Comparison of ENCODE assay signal across 8 mouse cellular contexts in genomic region chr7:132507361-132507760, GRCm38 (mm10).
DNase-seq lines count a peak whose midpoint lies in the region; ATAC-seq and TF ChIP-seq lines count a peak whose summit lies in the region.

No protein-coding gene starts in this region.

- peak; percentile 49 for TF ChIP-seq CTCF in heart, adult 2 months (IDR thresholded peaks at IDR 0.05)
- peak; percentile 35 for TF ChIP-seq CTCF in cortical plate, adult 2 months (IDR thresholded peaks at IDR 0.05; ENCODE audit: extremely low read depth, insufficient read depth, low read length)
- TF ChIP-seq CTCF in spleen, adult 2 months (IDR thresholded peaks at IDR 0.05; ENCODE audit: extremely low read depth, insufficient read depth, insufficient read length, insufficient replicate concordance) = peak; percentile 30; the same call in 1 of the 2 replicates

- no peak for ATAC-seq in frontal cortex, adult (ENCODE audit: low TSS enrichment)

- H3K27me3 ChIP-seq in heart, adult 2 months (ENCODE audit: control insufficient read depth, insufficient read depth, low read length) = no peaks in the 10 kb centered on the region
- 0 out of 2 replicates have a peak, but pooled peaks cover 1% of the 10 kb centered on the region for H3K27me3 ChIP-seq in spleen, adult 2 months (ENCODE audit: control insufficient read depth, insufficient read depth, low read length)
- H3K27me3 ChIP-seq in heart, embryonic 10.5 days (ENCODE audit: insufficient read depth, poor library complexity, severe bottlenecking) = peaks cover 4% of the 10 kb centered on the region; the same call in 1 of the 2 replicates

- DNase-seq in heart, adult 2 months = no peak
- DNase-seq in heart, adult 9 months (ENCODE audit: low spot score in 2 of 2) = no peak
- DNase-seq in right cerebral cortex, postnatal 14 days = peak; percentile 22
- no peak for DNase-seq in right cerebral cortex, postnatal 25 days
- peak in 1 of 2 experiments; percentile 21 for DNase-seq in spleen, adult 2 months (ENCODE audit: low read depth in 1 of 2, low spot score in 2 of 2)
- no peak for DNase-seq in heart, embryonic 10.5 days (ENCODE audit: low spot score)

- no peaks in the 10 kb centered on the region for H3K36me3 ChIP-seq in heart, adult 2 months (ENCODE audit: control insufficient read depth, insufficient read depth, low read length)
- H3K36me3 ChIP-seq in spleen, adult 2 months (ENCODE audit: control insufficient read depth, insufficient read depth, low read length) = no peaks in the 10 kb centered on the region
- H3K36me3 ChIP-seq in heart, embryonic 10.5 days = no peaks in the 10 kb centered on the region

- H3K9me3 ChIP-seq in heart, embryonic 10.5 days = no peaks in the 10 kb centered on the region

- no peak overlapping the region for H3K27ac ChIP-seq in heart, adult 2 months
- no peak overlapping the region for H3K27ac ChIP-seq in cortical plate, adult 2 months (ENCODE audit: insufficient read depth, low read length)
- no peak overlapping the region for H3K27ac ChIP-seq in spleen, adult 2 months (ENCODE audit: insufficient read depth, low read length)
- H3K27ac ChIP-seq in heart, embryonic 10.5 days = no peak overlapping the region

- no peaks in the 10 kb centered on the region for H3K79me2 ChIP-seq in heart, adult 2 months (replicated peaks; ENCODE audit: control insufficient read depth, insufficient read depth, low read length)

- no peaks in the 10 kb centered on the region for H3K4me1 ChIP-seq in heart, adult 2 months (ENCODE audit: control insufficient read depth, insufficient read depth, low read length)
- peaks cover 4% of the 10 kb centered on the region; the same call in 1 of the 2 replicates for H3K4me1 ChIP-seq in cortical plate, adult 2 months (ENCODE audit: control insufficient read depth, insufficient read depth, low read length)
- H3K4me1 ChIP-seq in spleen, adult 2 months (ENCODE audit: control insufficient read depth, insufficient read depth, insufficient read length) = no peaks in the 10 kb centered on the region
- 0 out of 2 replicates have a peak, but pooled peaks cover 2% of the 10 kb centered on the region for H3K4me1 ChIP-seq in heart, embryonic 10.5 days

- intact Hi-C loops in heart, adult 2 months (cut with DNase I) = no loop called here

- no peak for TF ChIP-seq POLR2A in heart, adult 2 months (IDR thresholded peaks at IDR 0.05; ENCODE audit: insufficient read depth, low read depth, low read length)
- TF ChIP-seq POLR2A in cortical plate, adult 2 months (IDR thresholded peaks at IDR 0.05; ENCODE audit: extremely low read depth, insufficient read depth, low read length) = no peak
- no peak for TF ChIP-seq POLR2A in spleen, adult 2 months (IDR thresholded peaks at IDR 0.05; ENCODE audit: low read depth, low read length)

- H3K4me3 ChIP-seq in heart, adult 2 months = no peak overlapping the region
- no peak overlapping the region for H3K4me3 ChIP-seq in cortical plate, adult 2 months (ENCODE audit: insufficient read depth, low read length)
- H3K4me3 ChIP-seq in spleen, adult 2 months (ENCODE audit: extremely low read depth, insufficient read depth, insufficient read length) = no peak overlapping the region
- no peak overlapping the region for H3K4me3 ChIP-seq in heart, embryonic 10.5 days

- TF ChIP-seq EP300 in heart, adult 2 months (IDR thresholded peaks at IDR 0.05; ENCODE audit: insufficient read depth, low read depth, low read length) = no peak

- H3K9ac ChIP-seq in heart, adult 2 months (ENCODE audit: low read depth, low read length) = no peak overlapping the region

- 63% methylated on average over 4 of the region's 4 CpGs for WGBS in heart, adult 2 months
- WGBS in spleen, adult 2 months = 48% methylated on average over 4 of the region's 4 CpGs
- WGBS in heart, embryonic 10.5 days = 48% methylated on average over 4 of the region's 4 CpGs
